Mouse (Mus musculus) embryonic fibroblast, embryonic 13.5 days (primary cell): Measurements from ENCODE around the gene Tril. TPM values are rescaled to one million over a fixed set of nuclear protein-coding genes. Genes with fewer than 3 reads are reported as not detected.

Experiments used
- H3K27ac ChIP-seq: 2 replicates; pipeline ENCODE4 v1.5.1; 2012; ENCODE audit warnings: low read length, control low read depth, inconsistent platforms; ENCODE audit not compliant: insufficient read depth
- H3K4me1 ChIP-seq: 2 replicates; pipeline ENCODE4 v1.6.1; 2011; ENCODE audit warnings: low read length; ENCODE audit not compliant: control insufficient read depth, insufficient read depth
- H3K4me3 ChIP-seq: 2 replicates; pipeline ENCODE4 v1.5.1; 2011; ENCODE audit warnings: mild to moderate bottlenecking, control low read depth, low read length; ENCODE audit not compliant: insufficient read depth
- CTCF ChIP-seq: IDR thresholded peaks from 2 replicates; pipeline ENCODE4 v1.5.1; 2011; ENCODE audit warnings: mild to moderate bottlenecking, control low read depth, low read length, moderate library complexity, borderline replicate concordance; ENCODE audit not compliant: insufficient read depth
- POLR2A ChIP-seq: IDR thresholded peaks from 2 replicates; pipeline ENCODE4 v1.6.1; 2011; ENCODE audit warnings: low read depth, mild to moderate bottlenecking, control low read depth, low read length, moderate library complexity
- polyA plus RNA-seq: library from polyadenylated mRNA; stranded (reverse); fragments of >200 nt; gene quantifications from 2 replicates; pipeline ENCODE4 v1.2.4, GENCODE M21; 2011; ENCODE audit warnings: low read depth; ENCODE audit not compliant: missing spikeins, insufficient read length

Gene Tril
- polyA plus RNA-seq, 1 experiment: 3.2 TPM

DNA sequence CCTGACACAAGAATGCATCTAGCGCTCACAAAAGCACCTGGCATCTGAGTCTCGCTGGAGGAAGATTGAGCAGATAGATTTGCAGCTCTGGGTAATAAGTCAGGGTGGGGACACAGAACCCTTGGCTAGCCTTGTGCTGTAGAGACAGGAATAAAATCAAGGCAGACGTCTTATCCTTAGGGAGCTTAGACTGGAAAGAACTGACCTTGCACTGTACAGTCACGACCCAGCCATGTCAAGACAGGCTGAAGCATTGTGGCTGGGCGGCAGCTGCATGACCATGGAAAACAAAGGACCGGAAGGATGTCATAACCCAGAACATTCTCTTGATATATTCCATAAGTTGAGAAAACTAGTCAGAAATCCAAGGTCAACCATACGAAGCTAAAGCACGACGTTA lies 11.8 kb downstream of the Tril start:
- Histone ChIP-seq H3K4me3 (no peak overlapping the region), H3K4me1 (no peaks in the 10 kb centered on the region), H3K27ac (no peak overlapping the region)
- TF ChIP-seq POLR2A (no peak), CTCF (no peak)

DNA sequence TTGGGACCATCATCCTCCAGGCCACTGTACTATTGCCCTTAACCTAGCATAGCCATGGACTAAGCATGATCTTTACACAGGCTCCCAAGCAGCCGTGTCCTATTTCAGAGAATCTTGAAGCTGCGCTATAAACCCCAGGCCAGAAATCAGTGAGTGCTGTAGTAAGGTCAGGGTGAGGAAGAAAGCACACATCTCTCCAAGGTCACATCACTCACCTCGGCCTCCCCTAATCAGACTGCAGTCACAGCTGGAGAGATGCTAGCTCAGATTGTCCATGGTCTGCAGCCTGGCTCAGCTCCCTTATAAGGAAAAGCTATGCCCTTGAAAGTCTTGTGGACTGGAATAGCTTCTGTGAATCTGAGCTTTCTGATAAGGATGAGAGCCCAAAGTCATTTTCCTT lies 13.4 kb downstream of the Tril start:
- peaks cover 3% of the 10 kb centered on the region; the same call in 1 of the 2 replicates for H3K4me1 ChIP-seq
- TF ChIP-seq CTCF (no peak), POLR2A (no peak)
- no peak overlapping the region for H3K4me3 ChIP-seq
- H3K27ac ChIP-seq: no peak overlapping the region

DNA sequence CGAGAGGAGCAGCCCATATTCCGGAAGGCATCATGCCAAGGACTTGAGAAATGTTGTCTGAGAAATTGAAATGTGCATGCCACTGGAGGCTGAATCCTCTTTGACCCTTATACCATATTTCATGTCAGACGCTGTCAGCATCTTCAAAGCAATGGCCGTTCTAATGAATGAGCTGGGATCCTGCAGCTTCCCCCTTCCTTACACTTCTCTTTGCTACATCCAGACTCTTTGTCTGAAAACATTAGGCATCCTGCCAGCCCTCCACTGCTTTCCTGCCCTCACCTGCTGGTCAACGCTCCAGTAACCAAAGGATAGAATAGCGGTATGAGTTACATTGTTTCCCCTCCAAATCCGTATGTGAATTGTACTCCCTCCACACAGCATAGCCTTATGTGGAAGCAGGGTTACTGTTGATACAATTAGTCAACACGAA lies 14.0 kb downstream of the Tril start:
- H3K4me3 ChIP-seq: no peak overlapping the region

DNA sequence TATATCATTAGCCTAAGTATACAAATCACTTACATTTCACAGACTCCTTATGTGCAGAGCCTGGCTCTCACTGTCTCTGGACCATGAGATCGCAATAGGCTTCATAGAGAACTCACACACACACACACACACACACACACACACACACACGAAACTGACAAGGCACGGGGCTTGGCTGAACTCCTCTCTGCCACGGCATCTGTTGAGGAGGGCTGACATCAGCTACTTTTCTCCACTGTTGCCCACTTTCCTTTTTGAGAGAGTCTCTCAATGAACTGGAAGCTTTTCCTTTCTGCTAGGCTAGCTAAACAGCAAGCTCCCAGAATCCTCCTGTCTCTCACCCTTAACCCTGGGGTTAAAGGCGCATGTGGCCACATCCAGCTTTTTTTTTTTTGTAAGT lies 14.6 kb downstream of the Tril start:
- TF ChIP-seq POLR2A: no peak
- Histone ChIP-seq H3K27ac (no peak overlapping the region), H3K4me1 (peaks cover 6% of the 10 kb centered on the region; the same call in 1 of the 2 replicates), H3K4me3 (no peak overlapping the region)

More for the DNA sequence above, 14.0 kb downstream of the Tril start:
- peaks cover 6% of the 10 kb centered on the region; the same call in 1 of the 2 replicates for H3K4me1 ChIP-seq
- H3K27ac ChIP-seq: no peak overlapping the region
- TF ChIP-seq POLR2A: no peak
- TF ChIP-seq CTCF: no peak

DNA sequence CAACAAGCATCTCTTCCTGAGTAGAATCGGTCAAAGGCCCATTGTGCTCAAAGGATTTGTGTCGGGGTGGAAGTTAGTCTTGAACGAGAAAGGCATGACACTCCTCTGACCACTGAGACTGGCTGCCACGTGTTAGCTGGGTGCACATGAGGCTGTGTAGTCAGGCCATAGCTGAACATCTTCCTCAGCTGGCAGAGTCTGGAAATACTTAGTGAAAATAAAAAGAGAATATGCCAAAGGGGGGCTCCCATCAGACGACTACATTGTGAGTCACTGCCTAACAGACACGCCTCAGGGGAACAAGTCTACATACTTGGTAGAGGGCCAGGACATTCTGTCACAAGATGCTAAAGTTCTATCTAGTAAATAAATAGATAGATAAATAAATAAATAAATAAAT lies 16.5 kb downstream of the Tril start:
- Histone ChIP-seq H3K4me3 (no peak overlapping the region), H3K4me1 (peaks cover 6% of the 10 kb centered on the region; the same call in 1 of the 2 replicates), H3K27ac (no peak overlapping the region)
- no peak for TF ChIP-seq POLR2A
- no peak for TF ChIP-seq CTCF

DNA sequence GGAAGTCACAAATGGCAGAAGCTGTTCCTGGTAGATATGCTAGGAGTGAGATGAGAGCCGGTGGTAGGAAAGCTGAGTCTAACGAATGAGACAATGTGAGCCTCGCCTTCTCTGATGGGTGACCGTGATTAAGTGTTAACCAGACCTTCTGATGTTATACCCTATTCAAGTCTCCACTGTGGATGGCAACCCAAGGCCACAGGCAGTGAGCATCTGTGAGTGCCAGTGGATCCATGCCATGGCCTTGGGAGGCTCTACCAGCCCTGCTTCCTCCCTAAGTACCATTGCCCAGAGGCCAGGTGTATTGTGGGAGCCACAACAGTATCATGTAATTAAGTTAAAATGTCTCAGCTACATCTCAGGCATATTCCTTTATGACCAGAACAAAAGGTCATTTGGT lies 17.1 kb downstream of the Tril start:
- TF ChIP-seq POLR2A (no peak), CTCF (no peak)
- Histone ChIP-seq H3K4me1 (peaks cover 6% of the 10 kb centered on the region; the same call in 1 of the 2 replicates), H3K4me3 (no peak overlapping the region), H3K27ac (no peak overlapping the region)

DNA sequence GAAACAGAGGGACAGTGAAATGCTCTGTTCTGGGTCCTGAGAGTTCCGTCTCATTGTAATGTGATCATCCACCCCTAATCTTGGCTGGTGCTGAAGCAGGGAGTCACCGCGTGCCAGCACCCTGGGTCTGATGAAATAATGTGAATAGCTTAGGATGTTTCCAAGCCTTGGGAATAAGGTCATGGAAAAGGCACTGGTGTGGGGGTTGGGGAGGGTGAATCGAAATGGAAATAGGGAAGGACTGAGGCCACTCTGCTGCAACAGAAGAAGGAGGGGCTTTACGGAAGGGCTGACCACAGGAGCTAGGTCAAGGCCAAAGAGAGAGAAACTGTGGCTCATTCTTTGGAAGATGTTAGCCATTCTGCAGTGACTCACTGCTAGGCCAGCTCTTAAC lies 18.7 kb downstream of the Tril start:
- Histone ChIP-seq H3K4me3 (no peak overlapping the region), H3K4me1 (peaks cover 6% of the 10 kb centered on the region; the same call in 1 of the 2 replicates), H3K27ac (0 out of 2 replicates have a peak overlapping the region, but pooled peaks have one; percentile 22)
- TF ChIP-seq POLR2A: no peak
- TF ChIP-seq CTCF: no peak

DNA sequence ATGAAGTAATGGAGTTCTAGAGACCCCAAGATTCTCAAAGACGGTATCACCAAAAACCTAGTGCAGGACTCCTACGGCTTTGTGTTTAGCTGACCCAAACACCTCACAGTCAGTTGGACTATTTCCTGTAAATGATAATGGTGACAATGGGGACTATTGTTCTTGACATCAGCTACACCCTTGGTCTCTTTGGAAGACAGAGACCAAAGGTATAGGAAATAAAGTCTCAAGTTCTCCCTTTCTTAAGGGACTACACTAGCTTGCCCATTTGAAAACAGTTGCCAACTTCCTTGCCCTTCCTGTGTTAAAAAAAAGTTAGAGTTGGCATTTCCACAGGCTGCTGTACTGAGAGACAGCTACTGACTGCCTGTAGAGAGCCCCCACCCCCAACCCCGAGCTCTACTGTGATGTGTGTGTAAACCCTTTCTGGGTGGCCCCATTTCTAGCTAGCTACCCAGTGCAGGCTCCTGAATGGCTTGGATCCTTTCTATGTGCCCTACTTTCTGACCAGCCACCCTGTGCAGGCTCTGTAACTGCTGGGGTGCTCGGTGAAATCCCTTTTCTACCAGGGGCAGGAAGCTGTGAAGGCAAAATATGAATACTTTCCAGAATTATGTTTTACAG lies 19.2 kb downstream of the Tril start:
- H3K4me3 ChIP-seq: no peak overlapping the region
- H3K27ac ChIP-seq: no peak overlapping the region
- TF ChIP-seq CTCF (no peak), POLR2A (no peak)
- peaks cover 6% of the 10 kb centered on the region; the same call in 1 of the 2 replicates for H3K4me1 ChIP-seq

DNA sequence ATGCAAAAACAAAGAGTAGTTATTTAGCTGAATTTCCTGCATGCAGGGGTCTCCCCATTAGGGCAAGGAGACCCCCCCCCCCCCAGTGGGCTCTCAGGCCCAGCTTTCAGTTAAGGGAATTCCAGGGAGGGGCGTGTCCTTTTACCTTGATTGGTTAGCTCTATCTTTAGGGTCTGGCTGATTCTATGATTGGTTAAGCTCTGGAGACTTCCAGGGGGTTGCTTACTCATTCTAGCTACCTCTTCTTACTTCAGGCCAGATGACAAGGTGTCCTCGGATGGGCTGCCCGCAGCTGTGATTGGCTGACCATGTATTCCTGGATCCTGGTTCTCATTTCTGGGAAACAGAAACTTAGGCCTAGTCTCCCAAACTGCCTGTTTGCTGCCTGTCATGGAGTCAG lies 21.8 kb downstream of the Tril start:
- H3K4me1 ChIP-seq: peaks cover 6% of the 10 kb centered on the region; the same call in 1 of the 2 replicates
- H3K4me3 ChIP-seq: no peak overlapping the region
- no peak for TF ChIP-seq POLR2A
- no peak for TF ChIP-seq CTCF
- H3K27ac ChIP-seq: no peak overlapping the region

DNA sequence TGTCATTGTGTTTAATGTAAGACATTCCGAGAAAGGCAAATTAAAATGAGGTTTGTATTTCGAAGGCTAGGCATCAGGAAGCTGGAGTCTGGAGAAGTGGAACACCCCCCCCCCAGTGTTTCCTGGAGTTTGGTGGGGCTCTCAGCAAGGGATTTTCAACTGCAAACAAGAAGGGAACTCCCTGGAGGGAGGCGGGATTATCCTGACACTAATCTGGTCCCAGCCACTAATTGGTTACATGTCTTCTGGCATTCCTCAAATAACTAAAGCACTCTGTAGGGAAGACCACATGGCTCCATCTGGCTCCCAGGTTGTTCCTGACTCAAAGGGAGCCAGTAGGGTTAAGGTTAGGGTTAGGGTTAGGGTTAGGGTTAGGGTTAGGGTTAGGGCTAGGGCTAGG lies 23.8 kb downstream of the Tril start:
- Histone ChIP-seq H3K4me3 (no peak overlapping the region), H3K27ac (no peak overlapping the region), H3K4me1 (no peaks in the 10 kb centered on the region)
- TF ChIP-seq POLR2A (no peak), CTCF (no peak)
